Mouse (Mus musculus) layer of hippocampus, adult 9-10 months (tissue): ENCODE data around the gene Ppp1r13b.

ENCODE experiments used
- DNase-seq: peaks from one replicate; pipeline ENCODE4 v3.0.0; 2022; ENCODE audit warnings: low spot score

The Ppp1r13b gene

DNA sequence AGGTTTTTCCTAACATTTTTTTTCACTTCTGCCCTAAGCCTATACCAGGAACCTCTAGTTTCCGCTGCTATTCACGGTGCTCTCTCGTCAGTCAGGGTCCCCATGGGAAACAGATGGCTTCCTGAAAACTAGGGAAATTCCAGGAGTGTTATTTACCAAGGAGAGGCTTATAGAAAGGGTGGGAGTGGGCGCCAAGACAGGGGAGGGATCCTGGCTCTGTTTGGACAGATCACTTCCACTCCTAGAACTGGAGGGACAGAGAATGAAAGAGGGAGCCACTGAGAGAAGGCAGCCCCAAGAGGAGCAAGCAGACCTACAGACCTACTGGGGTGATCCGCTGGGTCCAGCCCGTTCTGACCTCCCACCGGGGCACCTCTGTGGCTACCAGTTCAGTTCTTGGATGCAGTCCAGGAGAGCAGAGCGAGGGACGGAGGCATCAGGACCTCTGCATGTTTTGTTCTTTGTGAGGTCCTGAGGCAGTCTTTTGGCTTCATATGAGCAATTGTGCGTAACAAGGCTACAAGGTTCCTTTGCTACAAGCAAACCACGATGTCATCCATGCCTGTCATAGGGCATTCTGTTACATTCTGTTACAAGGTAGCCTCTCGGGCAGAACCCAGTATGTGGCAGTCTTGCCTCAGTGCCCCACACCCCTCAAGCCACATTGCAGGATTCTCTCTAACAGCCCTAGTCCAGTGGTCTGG, 8.8 kb upstream of the Ppp1r13b start:
- DNase-seq = no peak

DNA sequence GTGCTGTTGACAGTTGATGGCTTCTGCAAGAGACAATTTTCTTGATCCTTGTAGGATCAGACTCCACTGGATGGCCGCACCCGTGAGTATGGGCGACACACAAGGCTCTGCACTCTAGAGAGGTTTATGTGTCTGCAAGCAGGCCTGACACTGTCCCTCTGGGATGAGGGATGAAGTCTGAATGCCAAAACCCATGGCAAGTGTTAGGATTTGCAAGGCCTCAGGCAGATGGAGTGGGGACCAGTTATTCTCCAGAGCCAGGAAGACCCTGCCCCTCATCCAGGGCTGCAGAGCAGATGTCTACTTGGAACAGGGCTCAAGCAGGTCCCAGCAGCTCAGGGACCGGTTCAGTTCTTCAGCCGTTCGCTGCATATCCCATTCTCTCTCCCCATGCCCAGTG, 7.9 kb upstream of the Ppp1r13b start:
- DNase-seq = no peak

DNA sequence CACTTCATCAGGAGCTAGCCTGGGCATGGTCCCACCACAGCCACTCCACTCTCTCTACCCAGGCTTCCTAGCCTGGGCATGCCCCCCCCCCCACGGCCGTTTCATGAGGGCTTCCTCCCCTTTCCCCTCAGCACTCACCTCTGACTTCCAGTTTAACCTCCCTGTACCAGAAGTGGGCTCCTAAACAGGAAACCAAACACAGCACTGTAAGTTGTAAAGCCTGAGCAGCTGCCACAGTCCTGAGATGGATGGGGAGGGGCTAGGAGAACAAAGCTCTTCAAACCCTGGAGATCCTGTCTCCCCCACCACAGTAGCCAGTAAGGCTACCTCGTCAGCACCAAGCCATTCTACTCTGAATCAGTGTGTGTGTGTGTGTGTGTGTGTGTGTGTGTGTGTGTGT, 6.1 kb upstream of the Ppp1r13b start:
- no peak for DNase-seq

DNA sequence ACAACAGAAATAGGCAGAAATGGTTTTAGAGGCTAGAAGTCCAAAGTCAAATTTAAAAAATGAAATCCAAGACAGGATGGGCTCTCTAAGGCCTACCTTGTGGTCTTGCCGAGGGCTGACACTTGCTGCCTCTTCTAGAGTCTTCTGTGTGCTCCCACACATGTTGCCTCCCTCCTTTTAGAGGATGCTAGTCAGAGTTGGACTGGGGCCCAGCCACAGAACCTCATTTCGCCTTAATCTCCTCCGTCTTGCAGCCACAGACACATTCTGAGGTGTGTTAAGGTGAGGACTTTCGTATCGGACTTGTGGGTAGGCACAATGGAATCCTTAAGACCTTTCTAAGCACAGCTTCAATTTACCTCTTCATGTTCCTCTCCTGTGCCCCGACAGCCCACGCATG, 4.9 kb upstream of the Ppp1r13b start:
- no peak for DNase-seq

DNA sequence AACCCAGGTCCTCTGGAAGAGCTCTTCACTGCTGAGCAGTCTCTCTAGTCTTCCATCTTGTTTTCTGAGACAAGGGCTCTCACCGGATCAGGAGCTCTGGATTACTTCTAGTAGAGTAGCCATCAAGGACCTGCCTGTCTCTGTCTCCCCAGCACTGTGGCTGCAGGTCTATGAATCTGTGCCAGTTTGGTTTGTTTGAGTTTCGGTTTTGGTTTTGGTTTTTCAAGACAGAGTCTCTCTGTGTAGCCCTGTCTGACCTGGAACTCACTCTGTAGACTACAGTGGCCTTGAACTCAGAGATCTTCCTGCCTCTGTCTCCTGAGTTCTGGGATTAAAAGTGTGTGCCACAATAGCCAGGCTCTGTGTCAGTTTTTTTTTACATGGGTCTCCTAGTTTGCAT, 3.9 kb upstream of the Ppp1r13b start:
- DNase-seq = no peak

DNA sequence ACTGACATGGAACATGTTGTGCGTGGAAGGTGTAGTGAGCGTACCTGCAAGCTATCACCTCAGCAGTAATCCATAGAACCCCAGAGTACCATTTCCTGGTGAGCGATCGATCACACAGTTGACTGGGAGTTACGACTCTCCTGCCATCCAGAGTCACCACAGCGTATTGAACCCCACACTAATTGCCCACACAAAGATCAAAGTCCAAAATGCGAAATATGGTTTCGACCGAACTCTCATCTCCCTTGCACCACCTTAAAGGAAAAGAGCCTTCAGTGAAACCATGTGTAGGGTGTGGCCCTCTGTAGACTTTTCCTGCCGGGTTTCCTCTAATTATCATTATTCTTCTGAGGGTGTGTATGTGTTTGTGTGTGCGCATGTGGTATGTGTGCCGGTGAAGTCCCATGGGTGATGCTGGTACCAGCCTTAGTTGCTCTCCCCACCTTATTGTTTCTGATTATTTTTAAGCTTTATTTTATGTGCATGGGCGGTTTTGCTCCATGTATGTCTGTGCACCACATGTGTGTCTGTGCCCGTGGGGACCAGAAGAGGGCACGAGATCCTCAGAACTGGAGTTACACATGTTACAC, 3.4 kb upstream of the Ppp1r13b start:
- DNase-seq = no peak

DNA sequence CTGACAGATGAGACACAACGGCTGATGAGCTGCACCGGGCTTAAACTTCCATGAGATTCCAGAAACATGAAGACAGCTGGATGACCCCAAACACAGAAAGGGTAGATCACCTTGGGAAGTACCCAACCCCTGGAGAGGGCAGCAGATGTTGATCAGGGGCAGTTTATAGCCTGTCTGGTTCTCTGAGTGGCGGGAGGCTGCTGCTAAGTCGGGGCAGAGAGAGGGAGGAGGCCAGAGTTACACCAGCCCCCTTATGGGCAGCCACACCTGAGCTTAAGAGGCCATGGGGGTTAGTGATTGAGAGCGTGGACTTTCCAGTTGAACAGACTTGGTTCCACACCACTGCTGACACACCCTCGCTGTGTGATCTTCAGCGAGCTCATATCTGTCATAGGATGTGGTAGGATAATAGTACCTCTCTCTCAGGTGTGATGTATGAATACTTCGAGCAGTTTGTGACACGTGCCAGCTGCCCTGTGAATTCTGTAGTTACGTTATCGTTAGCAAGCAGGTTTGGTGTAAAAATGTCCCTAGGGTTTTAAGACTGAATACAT, 1.2 kb upstream of the Ppp1r13b start:
- no peak for DNase-seq

DNA sequence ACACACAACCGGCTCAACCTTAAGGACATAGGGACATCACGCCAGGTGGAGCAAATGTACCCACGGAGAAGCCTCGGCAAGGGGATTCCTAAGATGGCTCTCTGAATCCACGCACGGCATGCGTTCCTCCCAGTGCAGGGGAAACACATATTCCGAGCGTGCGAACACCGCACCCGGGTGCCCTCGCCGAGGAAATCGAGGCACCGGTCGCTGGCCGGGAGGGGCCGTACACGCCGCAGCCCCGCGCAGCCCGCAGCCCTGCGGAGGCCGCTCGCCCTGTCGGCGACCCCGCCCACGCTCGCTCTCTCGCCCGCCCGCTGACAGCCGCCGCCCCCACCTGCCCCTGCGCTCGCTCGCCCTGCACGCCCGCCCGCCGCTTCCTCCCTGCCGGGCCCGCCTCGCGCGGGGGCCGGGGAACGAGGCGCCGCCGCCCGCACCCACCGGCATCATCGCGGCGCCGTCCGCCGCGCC, 454 bp downstream of the Ppp1r13b start:
- DNase-seq = no peak

DNA sequence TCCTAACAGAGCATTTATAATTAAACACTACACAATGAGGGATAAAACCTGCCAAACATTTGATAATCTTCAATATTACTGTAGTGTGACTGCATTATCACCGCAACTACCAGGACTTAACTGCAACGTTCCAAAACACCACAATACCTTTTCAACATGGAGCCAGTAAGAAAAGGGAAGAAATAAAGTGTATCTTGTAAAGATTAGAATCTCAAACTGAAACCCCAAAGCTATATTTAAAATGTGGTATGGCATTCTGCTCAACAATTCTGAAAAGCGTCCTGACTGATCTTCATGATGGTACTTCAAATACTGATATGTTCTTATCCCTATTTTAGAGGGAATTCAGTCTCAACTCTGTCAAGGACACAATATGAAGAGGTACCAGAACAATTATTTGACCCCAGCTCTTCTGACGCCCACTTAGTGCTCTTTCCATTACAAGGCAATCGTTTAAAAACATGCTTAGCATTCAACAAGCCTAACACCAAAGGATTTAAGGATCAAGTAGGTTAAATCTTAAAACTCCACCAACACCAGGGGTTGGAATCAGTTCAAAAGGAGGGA, 1.5 kb downstream of the Ppp1r13b start:
- DNase-seq = no peak

DNA sequence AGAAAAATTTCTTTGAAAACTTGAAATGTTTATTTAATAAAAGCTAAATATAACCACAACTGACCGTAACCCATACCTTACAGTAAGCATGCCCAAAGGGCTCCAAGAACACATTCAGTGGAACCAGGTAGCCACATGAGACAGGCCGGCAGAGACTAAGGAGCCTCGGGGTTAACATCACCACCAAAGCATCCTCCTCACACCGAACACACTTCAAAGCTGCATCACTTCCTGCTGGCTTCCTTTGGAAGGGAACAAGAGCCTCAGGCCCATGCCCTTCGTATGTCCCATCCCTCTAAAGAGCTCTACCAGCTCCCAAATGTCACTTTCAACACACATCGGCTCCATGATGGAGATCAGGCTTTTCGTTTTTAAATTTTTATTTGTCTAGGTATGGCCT, 5.4 kb downstream of the Ppp1r13b start:
- no peak for DNase-seq

DNA sequence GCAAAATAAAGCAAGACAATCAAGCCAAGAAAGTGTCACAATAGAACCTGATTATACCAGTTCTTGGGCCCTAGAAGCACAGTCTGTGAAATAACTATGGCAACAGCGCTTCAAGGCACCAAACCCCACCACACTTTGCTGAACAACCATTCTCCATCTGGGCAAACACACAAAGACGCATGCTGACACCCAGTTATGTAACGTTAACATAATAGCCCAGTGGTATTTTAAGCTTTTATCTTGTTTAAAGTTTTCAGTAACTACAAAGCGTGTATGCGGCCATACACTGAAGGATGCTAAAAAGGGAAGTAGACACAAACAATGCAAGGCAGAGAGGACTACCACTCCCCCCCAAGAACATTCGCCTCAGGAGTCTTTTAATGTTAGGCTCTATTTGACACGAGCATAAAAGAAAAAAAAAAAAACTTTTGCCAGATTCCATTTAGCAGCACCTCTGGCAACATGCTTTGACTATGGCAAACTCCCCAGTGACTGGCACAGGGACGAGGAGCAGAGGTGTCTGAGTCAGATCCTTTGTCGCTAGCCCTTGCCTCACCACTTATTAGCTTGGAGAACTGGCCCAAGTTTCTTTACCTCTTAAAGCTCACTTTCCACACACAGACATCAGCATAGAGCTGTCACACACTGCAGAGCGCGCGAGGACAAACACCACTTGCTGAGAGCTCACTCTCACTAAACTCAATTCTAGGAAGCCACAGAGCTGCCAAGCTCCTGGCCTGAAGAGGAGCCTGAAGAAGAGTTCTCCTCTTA, 6.6 kb downstream of the Ppp1r13b start:
- peak; percentile 66 for DNase-seq

DNA sequence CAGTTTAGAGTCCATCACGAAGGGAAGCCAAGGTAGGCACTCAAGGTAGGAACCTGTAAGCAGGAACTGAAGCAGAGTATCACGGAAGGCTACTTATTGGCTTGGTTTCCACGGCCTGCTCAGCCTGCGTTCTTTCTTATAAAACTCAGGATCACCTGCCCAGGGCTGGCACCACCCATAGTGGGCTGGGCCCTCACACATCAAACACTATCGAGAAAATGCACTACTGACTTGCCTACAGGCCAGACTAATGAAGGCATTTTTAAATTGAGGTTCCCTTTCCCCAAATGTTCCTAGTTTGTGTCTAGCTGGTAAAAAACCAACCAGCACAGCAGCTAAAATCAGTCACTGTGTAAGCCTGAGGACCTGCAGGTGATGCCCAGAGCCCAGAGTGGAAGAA, 8.3 kb downstream of the Ppp1r13b start:
- no peak for DNase-seq

DNA sequence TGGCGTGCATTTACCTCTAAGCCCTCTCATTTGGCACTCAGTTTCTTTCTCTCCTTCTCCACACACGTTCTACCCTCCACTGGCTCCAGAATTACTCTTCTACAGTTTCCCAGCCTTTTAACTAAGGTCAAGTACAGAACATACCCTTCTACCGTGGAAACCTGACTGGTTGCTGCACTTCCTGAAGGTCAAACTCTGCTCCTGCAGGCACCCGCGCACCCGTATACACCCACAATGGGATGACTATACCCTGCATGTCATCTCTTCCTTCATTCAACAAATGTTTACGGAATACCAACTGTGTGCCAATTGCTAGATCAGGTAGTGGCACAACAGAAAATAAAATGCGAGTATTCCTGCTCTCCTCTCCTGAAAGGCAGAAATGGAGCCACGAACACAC, 9.2 kb downstream of the Ppp1r13b start:
- DNase-seq = no peak

DNA sequence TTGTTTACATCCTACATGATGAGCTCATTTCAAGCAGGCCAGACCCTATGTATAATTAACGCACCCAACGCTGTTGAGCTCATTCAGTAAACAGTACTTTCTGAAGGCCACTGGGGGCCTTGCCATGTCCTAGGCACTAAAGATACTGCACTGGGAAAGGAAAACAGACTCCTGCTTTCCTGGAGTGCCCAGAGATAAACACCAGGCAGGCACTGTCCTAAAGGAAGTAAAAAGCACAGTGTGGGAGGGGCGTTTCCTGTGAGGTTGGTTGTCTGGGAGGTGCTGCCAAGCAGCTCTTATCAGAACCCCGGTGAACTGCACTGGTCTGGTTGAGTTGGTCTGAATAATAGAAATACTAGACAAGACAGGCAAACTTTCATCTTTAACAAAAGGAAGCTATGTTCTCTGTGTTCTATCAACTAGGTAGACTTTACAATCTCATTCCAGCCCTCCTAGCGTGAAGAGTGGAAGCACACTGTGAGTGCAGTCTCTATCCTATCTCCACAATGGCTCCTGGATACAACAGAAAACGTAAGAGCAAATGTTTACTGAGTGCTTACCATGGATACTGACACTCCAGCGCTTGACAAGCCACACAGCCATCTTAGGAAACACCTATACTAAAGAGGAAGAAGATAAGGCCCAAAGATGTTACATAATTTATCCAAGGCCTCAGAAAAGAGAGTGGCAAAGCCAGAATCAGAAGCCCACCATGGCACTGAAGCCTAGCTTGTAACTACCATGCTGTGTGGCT, 10.8 kb downstream of the Ppp1r13b start:
- no peak for DNase-seq

DNA sequence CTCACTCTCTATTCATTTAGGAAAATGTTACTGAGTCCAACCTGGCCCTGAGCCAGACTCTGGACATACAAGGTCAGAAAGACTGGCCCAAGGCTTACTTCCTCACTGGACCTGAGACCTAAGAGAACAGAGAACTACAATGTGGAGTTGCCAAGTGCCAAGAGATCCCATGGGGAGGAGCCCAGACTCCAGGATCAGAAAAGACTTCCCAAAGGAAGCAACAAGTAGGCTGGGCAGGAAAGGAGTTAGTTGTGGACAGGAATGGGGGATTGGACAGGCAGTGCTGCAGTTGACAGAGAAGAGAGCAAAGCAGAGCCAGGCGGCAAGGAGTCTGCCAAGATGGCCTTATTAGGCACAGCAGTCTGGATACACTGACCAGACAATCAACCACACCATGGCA, 13.8 kb downstream of the Ppp1r13b start:
- DNase-seq = no peak

DNA sequence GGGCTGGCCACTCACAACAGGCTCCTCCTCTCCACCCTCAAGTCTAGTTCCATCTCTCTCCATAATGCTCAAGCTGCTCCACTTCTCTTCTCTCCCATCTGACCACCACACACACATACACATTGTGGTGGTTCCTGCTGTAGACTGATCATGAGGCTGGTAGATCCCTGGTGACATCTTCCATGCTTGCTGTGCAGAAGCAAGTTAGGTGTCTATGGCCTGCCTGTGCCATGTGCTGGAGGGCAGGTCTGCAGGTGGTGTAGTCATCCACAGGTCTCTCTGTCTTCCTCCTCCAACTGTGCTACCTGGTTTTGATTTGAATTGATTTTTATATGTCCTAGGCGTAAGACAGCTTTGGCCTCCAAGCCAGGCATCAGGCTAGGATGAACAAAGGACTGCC, 14.9 kb downstream of the Ppp1r13b start:
- no peak for DNase-seq

DNA sequence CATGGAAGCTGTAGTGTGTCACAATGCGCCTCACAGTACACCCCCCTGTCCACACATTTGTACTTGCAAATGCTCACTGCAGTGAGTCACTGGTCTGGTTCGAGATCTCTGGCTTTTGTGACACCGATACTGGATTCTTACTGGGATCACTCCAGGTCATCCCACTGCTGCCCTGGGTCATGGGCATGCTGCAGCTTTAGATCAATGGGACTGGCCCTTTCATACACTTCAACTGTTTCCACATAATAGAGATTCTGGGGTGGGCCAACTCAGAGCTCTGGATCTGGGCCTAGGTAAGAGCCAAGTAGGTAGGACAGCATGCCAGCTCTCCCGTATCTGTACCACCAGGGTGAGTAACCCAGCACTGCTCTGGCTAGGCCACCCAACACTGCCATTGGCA, 16.1 kb downstream of the Ppp1r13b start:
- DNase-seq = no peak

DNA sequence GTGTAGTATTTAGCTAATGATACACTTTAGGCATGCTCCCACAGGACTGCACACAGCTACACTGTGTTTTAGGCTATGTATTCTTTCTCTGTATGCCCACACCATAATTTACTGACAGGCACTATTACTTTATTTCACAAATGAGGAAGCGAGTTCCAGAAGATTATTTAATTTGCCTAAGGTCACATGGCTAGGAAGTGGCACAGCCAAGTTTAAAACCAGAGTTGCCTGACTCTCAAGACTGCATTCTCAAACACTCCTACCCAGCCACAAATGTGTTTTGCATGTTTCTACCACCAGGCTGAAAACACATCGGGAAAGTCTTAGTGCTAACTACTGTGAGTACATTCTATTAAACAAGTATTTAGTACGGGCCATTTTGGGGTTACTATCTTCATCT, 18.7 kb downstream of the Ppp1r13b start:
- no peak for DNase-seq

DNA sequence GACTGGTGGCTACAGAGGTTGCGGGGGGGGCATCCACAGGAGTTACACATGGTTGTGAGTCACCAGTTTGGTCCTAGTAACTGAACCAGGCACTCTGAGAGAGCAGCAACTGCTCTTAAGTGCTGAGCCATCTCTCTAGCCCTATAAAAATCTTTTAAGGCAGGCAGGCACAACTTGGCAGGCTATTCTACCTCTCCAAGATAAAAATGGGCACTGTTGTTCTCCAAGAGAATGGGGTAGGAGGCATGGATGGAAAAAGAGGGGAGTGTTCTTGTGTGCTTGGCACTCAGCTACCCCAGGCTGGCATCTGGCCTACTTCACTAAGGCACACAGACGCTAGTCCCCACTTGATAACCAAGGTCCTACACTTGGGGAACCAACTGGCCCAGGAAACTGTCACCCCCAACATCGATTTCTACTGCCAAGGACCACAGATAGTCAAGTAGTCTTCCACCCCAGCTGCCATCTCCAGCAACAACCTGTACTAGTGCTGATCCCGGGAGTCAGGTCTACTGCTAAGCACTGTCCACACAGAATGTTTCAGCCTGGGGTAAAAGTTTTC, 19.5 kb downstream of the Ppp1r13b start:
- DNase-seq = no peak

DNA sequence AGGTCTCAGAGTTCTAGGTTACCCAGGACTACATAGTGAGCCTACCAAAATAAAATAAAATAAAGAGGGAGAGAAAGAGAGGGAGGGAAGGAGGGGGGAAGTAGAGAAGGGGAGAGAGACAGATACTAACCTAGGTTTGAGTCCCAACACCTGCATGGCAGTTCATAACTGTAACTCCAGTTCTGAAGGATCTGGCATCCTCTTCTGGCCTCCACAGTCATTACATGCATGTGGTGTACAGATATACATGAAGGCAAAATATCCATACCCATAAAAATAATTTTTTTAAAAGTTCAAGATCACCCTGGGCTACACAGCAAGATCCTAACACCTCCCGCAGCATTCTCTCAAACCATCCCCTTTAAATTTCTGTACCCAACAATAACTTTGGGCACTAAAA, 20.9 kb downstream of the Ppp1r13b start:
- DNase-seq = no peak

DNA sequence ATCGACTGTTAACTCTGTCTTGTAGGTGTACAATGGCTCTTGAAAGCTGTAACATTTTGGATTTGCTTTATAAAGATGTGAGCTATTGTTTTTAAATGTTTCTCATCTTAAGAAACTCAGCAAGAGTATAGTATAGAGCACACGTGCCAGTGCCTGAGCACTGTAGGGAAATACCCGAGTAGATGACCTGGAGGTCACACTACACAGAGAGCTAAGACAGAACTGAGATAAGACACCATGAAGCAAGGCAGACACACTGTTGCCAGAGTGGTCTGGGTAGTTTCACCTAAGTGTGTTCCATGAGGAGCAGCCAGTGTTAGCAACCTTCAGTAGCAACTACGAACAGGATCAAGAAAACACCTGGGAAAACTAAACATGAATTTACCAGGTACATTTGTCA, 25.1 kb downstream of the Ppp1r13b start:
- no peak for DNase-seq

DNA sequence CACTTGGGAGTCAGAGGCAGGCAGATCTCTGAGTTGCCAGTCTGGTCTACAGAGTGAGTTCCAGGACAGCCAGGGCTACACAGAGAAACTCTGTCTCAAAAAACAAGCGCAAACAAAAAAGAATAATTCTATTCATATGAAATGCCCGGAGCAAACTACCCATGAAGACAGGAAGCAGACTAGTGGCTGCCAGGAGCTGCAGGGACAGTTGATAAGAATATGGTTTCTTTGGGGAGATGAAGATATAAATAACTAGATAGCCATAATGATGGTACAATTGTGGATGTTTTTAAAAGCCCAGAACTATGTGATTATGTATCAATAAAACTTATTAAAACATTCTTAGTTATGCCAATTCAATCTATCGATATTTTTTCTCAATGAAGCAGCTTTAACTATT, 25.9 kb downstream of the Ppp1r13b start:
- DNase-seq = no peak
